Mouse (Mus musculus): ENCODE measurements around the gene Pmpca.

DNA sequence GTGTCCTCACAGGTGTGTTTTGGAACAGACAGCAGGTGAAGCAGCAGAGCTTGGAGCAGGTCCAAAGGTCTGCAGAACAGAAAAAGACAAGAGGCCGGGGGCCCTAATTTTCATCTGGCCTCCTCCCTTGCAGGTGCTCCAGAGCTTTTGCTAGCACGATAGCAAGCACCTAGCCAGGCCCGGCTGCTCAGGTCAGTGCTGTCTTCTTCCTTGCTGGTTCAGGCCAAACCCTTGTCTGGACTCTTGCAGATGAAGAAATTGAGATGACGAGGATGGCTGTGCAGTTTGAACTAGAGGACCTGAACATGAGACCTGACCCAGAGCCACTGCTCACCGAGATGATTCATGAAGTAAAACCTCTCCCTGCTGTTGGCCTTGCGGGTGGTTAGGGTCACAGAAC is 2.5 kb downstream of the Pmpca start:
- no peak for TF ChIP-seq CTCF (IDR thresholded peaks at IDR 0.05; ENCODE audit: low read depth, low read length)
- TF ChIP-seq POLR2A (IDR thresholded peaks at IDR 0.05; ENCODE audit: extremely low read depth, insufficient read depth, low read length): no peak
